In the genomic region with DNA sequence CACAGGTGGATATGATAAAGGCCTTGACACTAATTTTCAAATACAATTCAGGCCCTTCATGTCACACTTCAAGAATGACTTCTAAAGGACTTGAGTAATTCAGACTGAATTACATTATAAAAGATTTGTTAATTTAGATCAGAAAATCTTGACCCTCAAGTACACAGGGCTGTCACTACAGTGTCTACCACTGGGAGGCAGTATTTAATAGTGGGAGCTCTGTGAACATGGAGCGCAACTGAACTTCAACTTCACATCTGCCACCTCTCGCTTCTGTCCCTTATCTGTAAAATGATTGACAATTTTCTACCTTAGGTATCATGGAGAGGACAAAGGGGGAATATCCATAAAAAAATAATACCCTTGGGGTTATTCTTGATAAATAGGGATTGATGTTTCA, we compare ENCODE assay signal across 9 mouse cellular contexts. TPM values are rescaled to one million over a fixed set of nuclear protein-coding genes. Genes with fewer than 3 reads are reported as not detected.
A peak's percentile ranks its signal among the peaks of the same experiment; 100 is the strongest.
DNase-seq lines count a peak whose midpoint lies in the region; ATAC-seq lines count a peak whose summit lies in the region.
"Had no signal": no experiment of that assay in that cellular context is flagged by ENCODE, and none has a peak within 500 bp of the region (broad histone marks: within the 10 kb centered on the region; RNA-seq: fewer than 3 reads in every experiment).

No protein-coding gene starts in this region.

- H3K36me3 ChIP-seq in heart, embryonic 12.5 days: peaks cover 25% of the 10 kb centered on the region
- H3K36me3 ChIP-seq: neural tube, embryonic 12.5 days had no signal

- H3K9ac ChIP-seq in heart, embryonic 12.5 days: no peak overlapping the region
- H3K9ac ChIP-seq: neural tube, embryonic 12.5 days had no signal

- H3K27me3 ChIP-seq in heart, embryonic 12.5 days (replicated peaks): no peaks in the 10 kb centered on the region
- H3K27me3 ChIP-seq: neural tube, embryonic 12.5 days had no signal

- no peaks in the 10 kb centered on the region for H3K9me3 ChIP-seq in heart, embryonic 12.5 days (replicated peaks)
- H3K9me3 ChIP-seq: neural tube, embryonic 12.5 days had no signal

- H3K4me2 ChIP-seq in heart, embryonic 12.5 days: no peak overlapping the region
- H3K4me2 ChIP-seq: neural tube, embryonic 12.5 days had no signal

- 15% methylated on average over 2 of the region's 2 CpGs for WGBS in heart, embryonic 12.5 days

- H3K4me3 ChIP-seq in heart, embryonic 12.5 days: no peak overlapping the region
- H3K4me3 ChIP-seq: neural tube, embryonic 12.5 days had no signal

- DNase-seq in heart, adult 8-10 months (ENCODE audit: low spot score): peak; percentile 62
- DNase-seq in A20 (ENCODE audit: low read depth, low spot score) (peak; percentile 68), MN1 (ENCODE audit: low spot score) (peak; percentile 38)
- peak; percentile 43 to 55 for DNase-seq in kidney, postnatal 4 days
- DNase-seq in natural killer cell, adult 2 months (ENCODE audit: low spot score in 2 of 2): peak; percentile 22 to 43
- no peak for DNase-seq in frontal cortex, postnatal 10 days (ENCODE audit: low spot score in 2 of 2)

- H3K4me1 ChIP-seq in heart, embryonic 12.5 days (replicated peaks): peaks cover 2% of the 10 kb centered on the region; the same call in 1 of the 2 replicates
- H3K4me1 ChIP-seq: neural tube, embryonic 12.5 days had no signal

- ATAC-seq in heart, embryonic 12.5 days (ENCODE audit: insufficient number of reproducible peaks, low FRiP score): no peak
- peak; percentile 86 for ATAC-seq in common myeloid progenitor, adult 5-6 weeks (replicated peaks; ENCODE audit: low read depth, poor library complexity, severe bottlenecking)

- H3K27ac ChIP-seq in heart, embryonic 12.5 days (ENCODE audit: poor library complexity, severe bottlenecking): no peak overlapping the region
- H3K27ac ChIP-seq: neural tube, embryonic 12.5 days had no signal

RNA-seq across cellular contexts. Expression of gene Plekha8, which starts 8.7 kb away (rescaled TPM):
- total RNA-seq in heart, adult 8-10 months (2022): 1 to 10 TPM; 6.7 to 9.2 (median 8.3) TPM
- 13.2 and 13.9 TPM in 2 replicates for polyA plus RNA-seq in heart, embryonic 12.5 days (2016; fragmentation: Nextera tagmentation; extraction: Ambion mirVana)
- 3.8 and 4.5 TPM in 2 replicates for total RNA-seq in common myeloid progenitor, adult 5-6 weeks (2017)

RNA-seq across cellular contexts. Expression of gene Fkbp14, which starts 10.9 kb away (rescaled TPM):
- total RNA-seq in heart, adult 8-10 months (2022): 1 to 10 TPM; 7.4 to 9.1 (median 8.3) TPM
- polyA plus RNA-seq in heart, embryonic 12.5 days (2016; fragmentation: Nextera tagmentation; extraction: Ambion mirVana): 27.2 and 28.4 TPM in 2 replicates
- total RNA-seq in common myeloid progenitor, adult 5-6 weeks (2017): 0.44 and 0.96 TPM in 2 replicates

RNA-seq across cellular contexts. Expression of gene Scrn1, which starts 19.9 kb away (rescaled TPM):
- 1 to 10 TPM; 5.8 to 6.8 (median 6.4) TPM for total RNA-seq in heart, adult 8-10 months (2022)
- 14.5 and 19.7 TPM in 2 replicates for polyA plus RNA-seq in heart, embryonic 12.5 days (2016; fragmentation: Nextera tagmentation; extraction: Ambion mirVana)
- total RNA-seq in common myeloid progenitor, adult 5-6 weeks (2017): not detected in 2 replicates

Comparison
In these comparisons a context has a peak if more than half of its experiments do, and no peak if none do; other contexts are left out.
1. DNase-seq: peak in heart, adult 8-10 months (single experiment), A20 (single experiment), MN1 (single experiment), kidney, postnatal 4 days (2 of 2) and natural killer cell, adult 2 months (2 of 2); none in frontal cortex, postnatal 10 days (0 of 2).